Mouse (Mus musculus) B cell, adult 67 days (primary cell): ENCODE data around the gene Shisa8. TPM values are rescaled to one million over a fixed set of nuclear protein-coding genes. Genes with fewer than 3 reads are reported as not detected.

Experiments
- total RNA-seq, 2 experiments: library from RNA; stranded (reverse); gene quantifications; 4 replicates each; pipeline ENCODE4 v1.2.4; 2023

Shisa8 gene
- 1 to 10 TPM; 7.9 to 8.9 TPM for total RNA-seq

GRCm38 (mm10) chr15:82212752-82213063 lies at the start of gene Shisa8:
Shisa8 (minus strand) TSS chr15:82212815.

DNA sequence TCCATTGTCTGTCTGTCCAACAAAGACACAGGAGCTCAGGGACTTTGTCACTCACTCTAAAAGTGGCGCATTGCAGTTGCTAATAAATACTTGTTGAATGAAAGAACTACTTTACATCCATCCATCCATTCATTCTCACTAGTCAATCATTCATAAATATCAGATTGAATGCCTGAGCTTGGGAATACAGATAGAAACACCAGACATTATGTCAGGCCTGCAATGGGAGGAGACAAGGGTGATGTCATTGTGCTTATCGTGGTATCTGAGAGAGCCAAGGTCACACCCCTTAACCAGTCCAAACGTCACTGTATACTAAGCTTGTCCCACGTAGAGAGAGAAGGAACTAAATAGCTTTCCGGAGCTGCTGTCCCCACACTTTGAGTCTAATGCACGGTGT lies 39.5 kb upstream of the Shisa8 start, which contains the start of gene 1500009C09Rik:
Gene 1500009C09Rik (plus strand): TSS at position 301 of the 400 bp plus-strand sequence.

DNA sequence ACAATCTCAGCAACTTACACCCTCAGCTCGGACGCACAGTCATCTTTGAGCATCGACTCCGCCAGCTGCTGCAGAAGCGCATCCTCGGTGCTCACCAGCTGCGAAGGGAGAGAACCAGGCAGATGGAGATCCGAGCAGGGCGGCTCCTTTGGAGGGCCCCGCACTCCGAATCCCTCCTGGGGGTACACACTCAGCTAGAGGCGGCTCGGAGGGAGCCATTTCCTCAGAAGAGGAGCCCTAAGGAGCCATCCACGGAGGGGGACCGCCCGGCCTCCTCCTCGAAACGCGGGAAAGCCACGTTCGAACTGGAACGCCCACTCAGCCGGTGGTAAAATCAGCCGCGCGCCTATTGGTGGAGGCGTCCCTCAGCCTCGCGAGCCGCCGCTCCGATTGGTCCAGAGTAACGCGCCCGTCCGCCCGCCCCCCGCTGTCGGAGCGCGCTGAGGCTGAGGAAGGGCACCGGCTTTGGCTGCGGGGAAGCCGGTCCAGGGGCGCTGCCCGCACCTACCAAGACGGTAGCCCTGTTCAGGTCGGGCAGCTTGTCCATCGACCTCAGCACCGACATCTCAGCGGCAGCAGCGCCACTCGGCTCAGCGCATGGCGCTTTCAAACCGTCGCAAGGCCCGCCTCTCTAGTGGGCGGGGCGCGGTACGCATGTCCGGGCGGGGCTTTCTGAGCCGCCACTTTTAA lies 31.6 kb upstream of the Shisa8 start, which contains the start of gene Cenpm:
Gene Cenpm (minus strand): TSS at position 634 of the 690 bp plus-strand sequence.

GRCm38 (mm10) chr15:82223657-82224601 lies 11.3 kb upstream of the Shisa8 start, which contains the start of gene Tnfrsf13c:
Tnfrsf13c (minus strand) TSS chr15:82224369.

Other genes with a start within 250 kb of the Shisa8 start
- gene 1700029P11Rik, start 232.3 kb downstream of the Shisa8 start, total RNA-seq: not detected
- 10 to 100 TPM; 36.6 to 36.9 TPM for gene Xrcc6, start 225.0 kb downstream of the Shisa8 start, total RNA-seq
- 10 to 100 TPM; 26.1 to 31.1 TPM for gene Desi1, start 179.0 kb downstream of the Shisa8 start, total RNA-seq
- 100 to 1,000 TPM; 102 to 122 TPM for gene Snu13, start 165.2 kb downstream of the Shisa8 start, total RNA-seq
- not detected for gene 4930407I10Rik, start 153.7 kb downstream of the Shisa8 start, total RNA-seq
- not detected for gene Mei1, start 142.8 kb downstream of the Shisa8 start, total RNA-seq
- 10 to 100 TPM; 57.8 to 66.3 TPM for gene Ccdc134, start 84.9 kb downstream of the Shisa8 start, total RNA-seq
- gene Srebf2, start 65.6 kb downstream of the Shisa8 start, total RNA-seq: 100 to 1,000 TPM; 225 to 242 TPM
- gene Tnfrsf13c, start 11.6 kb upstream of the Shisa8 start, total RNA-seq: 100 to 1,000 TPM; 350 to 394 TPM
- gene Cenpm, start 31.9 kb upstream of the Shisa8 start, total RNA-seq: 1 to 10 TPM in 1 of 2 experiments, not detected in 1; 3.9 TPM
- gene 1500009C09Rik, start 39.6 kb upstream of the Shisa8 start, total RNA-seq: not detected
- gene Sept3, start 62.1 kb upstream of the Shisa8 start, total RNA-seq: not detected
- gene Wbp2nl, start 86.1 kb upstream of the Shisa8 start, total RNA-seq: not detected
- 10 to 100 TPM; 40.2 to 52.2 TPM for gene Naga, start 126.1 kb upstream of the Shisa8 start, total RNA-seq
- not detected for gene Pheta2, start 126.1 kb upstream of the Shisa8 start, total RNA-seq
- 10 to 100 TPM; 78.1 to 82.2 TPM for gene Smdt1, start 126.1 kb upstream of the Shisa8 start, total RNA-seq
- gene Ndufa6, start 141.5 kb upstream of the Shisa8 start, total RNA-seq: 100 to 1,000 TPM; 119 to 121 TPM
- 1 to 10 TPM; 5.9 to 10.0 TPM for gene Cyp2d22, start 167.4 kb upstream of the Shisa8 start, total RNA-seq
- gene Cyp2d11, start 181.2 kb upstream of the Shisa8 start, total RNA-seq: not detected
- not detected for gene Cyp2d10, start 194.4 kb upstream of the Shisa8 start, total RNA-seq
- gene Cyp2d9, start 220.6 kb upstream of the Shisa8 start, total RNA-seq: not detected